Mouse (Mus musculus): ENCODE results near the gene Zfp330. TPM values are rescaled to one million over a fixed set of nuclear protein-coding genes. Genes with fewer than 3 reads are reported as not detected.

Zfp330 gene
- 31.1 and 44.1 TPM in 2 replicates for polyA plus RNA-seq (2021; fragmentation: Nextera tagmentation)
- long read RNA-seq, experiment 1, transcript Zfp330-201 (10 exons, 1,675 nt): major isoform, 136 of 156 reads
- long read RNA-seq, experiment 1, partial matches to known transcripts: 3 of 156 reads
- long read RNA-seq, experiment 1, other reads (novel, unspliced or antisense): 14 of 156 reads
- long read RNA-seq, experiment 2, transcript Zfp330-201 (10 exons, 1,675 nt): major isoform, 42 of 55 reads
- long read RNA-seq, experiment 2, partial matches to known transcripts: 5 of 55 reads
- long read RNA-seq, experiment 2, other reads (novel, unspliced or antisense): 5 of 55 reads

DNA sequence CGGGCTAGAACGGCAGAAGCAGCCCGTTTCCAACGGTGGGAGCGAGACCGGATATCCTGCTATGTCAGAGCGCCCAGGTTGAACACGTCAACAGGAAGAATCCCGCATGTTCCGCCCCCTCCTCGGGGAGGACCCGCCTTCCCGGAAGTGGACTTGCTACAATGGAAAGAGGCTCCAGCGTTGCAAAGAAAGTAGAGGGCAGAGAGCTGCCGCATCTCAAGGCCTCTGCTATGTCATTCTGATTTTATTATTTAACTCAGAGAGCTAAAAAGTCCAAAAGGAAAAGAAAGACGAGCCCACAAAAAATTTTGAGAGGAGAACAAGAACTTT, at the start of gene Zfp330:
Gene Zfp330 (minus strand): TSS at position 68 of the 330 bp plus-strand sequence.

Other genes starting within 250 kb of the Zfp330 start
- 3.3 and 3.5 TPM in 2 replicates for gene Rnf150, start 89.2 kb upstream of the Zfp330 start, polyA plus RNA-seq (2021; fragmentation: Nextera tagmentation)

Data from left cerebral cortex, adult 6 months (tissue).